Mouse (Mus musculus): Measurements from ENCODE around the gene Lrmp.

DNA sequence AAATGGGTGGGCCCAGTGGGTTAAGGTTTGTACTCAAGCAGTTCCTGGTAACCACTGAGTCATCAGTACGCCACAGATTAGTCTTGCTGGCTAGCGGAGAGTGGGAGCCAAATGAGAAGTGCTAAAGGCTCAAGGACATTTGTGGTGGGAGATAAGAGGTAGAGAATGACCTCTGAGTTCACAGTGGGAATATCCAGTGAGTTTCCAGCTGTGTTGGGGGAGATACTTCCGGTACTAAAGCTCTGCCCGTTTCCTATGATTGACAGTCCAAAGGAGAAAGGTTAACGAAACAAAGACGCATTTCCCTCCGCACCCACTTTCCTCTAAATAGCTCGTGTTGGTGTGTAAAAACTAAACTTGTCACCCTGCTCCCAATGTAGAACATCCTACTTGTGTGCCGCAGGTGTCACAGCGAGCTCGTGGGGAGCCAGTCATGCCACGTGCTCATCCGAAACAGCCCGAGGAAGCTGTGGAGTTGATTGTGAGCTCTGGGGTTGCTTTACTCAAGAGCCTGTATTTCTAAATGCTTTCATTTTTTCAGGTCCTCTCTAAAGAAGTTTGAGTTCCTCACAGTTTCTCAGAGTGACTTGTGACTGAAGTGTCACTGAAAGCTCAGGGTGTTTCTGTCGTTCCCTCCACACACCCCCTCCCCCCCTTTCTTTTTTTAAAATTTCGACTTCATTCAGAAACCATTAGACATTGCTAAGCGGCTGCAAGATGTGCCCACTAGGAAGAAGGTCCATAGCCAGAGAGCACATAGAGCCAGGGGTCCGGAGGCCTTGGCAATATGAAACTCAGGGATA is 5.5 kb downstream of the Lrmp start:
- TF ChIP-seq EP300 (optimal IDR thresholded peaks at IDR 0.05): no peak
- TF ChIP-seq CTCF (IDR thresholded peaks at IDR 0.05; ENCODE audit: low read depth): no peak

Measured in stomach, postnatal 0 days (tissue).